Mouse (Mus musculus) right cerebral cortex, postnatal 25 days (tissue): ENCODE measurements around the gene Cdk5r1.
A peak's percentile ranks its signal among the peaks of the same experiment; 100 is the strongest.

Source experiments
- DNase-seq: peaks from one replicate; pipeline ENCODE4 v3.0.0; 2022

Gene Cdk5r1

GRCm38 (mm10) chr11:80504519-80505385 lies 27.9 kb downstream of the Cdk5r1 start:
- no peak for DNase-seq

DNA sequence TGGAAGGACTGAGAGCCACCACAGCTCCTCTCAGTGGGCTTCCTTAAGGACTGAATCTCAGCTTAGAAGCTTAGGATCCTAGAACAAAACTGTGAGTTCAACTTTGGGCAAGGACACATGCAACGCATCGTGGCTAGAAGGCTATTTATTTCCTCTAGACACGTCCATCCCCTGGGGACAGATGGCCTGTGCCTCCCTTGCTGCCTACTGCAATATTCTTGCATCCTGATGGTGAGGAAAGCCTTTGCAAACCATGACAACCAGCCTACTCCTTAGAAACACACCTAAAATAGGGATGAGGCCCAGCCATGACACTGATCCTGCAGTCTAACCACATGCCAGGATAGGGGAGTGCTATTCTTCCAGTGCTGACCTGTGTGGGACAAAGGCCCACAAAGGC lies 28.8 kb downstream of the Cdk5r1 start:
- peak; percentile 59 for DNase-seq

DNA sequence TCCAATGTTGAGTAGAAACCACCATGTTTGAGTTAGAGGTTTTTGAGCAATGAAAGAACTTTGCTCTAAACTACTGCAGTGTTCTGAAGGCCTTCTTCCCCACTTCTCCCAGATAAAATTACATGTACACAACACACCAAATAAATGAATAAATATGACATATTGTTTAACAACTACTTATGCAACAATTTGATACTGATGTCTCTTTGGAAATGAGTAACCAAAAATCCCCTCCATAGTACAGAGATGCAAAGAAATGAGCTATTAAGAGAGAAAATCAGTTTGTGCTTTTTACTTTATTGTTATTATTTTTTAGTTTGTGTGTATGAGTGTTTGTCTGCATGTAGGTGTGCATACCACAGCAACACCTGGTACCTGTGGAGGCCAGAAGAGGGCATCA lies 29.7 kb downstream of the Cdk5r1 start:
- DNase-seq: no peak

GRCm38 (mm10) chr11:80507791-80508190 lies 31.0 kb downstream of the Cdk5r1 start:
- no peak for DNase-seq

DNA sequence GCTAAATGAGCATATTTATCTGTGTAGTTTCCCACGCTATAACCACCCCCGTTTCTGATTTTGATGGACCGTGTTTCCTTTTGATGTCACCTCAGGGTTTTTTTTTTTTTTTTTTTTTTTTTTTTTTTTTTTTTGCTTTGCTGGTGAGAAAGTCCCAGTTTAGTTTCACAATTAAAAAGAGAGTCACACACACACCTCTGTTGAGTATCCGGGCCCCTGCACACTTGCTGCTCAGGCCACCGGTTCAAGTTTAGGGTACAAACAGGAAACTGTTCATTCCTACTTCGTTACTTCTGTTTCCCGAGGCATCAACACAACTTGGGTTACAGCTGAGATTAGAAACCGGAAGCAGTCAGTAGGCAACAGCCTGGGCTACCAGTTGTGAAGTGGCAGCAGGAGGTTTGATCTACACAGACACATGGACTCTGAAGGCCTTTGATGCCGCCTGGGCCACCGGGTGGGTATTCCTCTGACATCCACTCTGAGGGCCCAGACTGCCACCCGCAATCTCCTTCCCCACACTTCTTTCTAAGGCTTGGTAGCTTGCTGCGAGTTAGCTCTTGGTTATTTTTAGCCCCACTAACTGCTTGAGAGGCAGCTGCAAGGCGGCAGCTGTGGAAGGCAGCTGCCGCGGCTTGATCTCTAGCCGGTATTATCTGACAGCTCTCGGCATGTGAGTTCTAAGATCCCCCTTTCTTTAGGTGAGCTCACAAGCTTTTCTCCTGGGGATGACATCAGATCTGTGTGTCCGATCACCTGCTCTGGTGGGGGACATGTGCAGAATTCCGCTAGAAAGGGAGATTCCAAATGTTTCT lies 31.7 kb downstream of the Cdk5r1 start:
- no peak for DNase-seq

DNA sequence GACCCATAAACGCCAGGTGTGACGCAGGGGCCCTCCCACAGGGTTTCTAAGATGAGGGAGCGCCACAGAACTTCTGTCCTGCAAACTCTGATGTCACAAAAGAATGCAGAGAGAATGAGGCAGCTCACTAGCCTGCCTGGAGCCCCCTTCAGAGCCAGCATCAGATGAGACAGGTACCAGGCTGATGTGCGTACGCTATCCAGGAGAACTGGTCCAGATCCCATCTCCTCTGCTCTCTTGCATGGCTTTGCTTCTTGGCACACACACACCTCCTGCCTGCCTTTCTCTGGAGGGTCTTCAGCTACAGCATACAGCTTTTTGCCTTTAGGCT lies 32.3 kb downstream of the Cdk5r1 start:
- no peak for DNase-seq

- DNase-seq: no peak
Observed at GRCm38 (mm10) chr11:80510124-80510523, 33.3 kb downstream of the Cdk5r1 start.

- no peak for DNase-seq
Observed at GRCm38 (mm10) chr11:80512313-80513056, 35.7 kb downstream of the Cdk5r1 start.

DNA sequence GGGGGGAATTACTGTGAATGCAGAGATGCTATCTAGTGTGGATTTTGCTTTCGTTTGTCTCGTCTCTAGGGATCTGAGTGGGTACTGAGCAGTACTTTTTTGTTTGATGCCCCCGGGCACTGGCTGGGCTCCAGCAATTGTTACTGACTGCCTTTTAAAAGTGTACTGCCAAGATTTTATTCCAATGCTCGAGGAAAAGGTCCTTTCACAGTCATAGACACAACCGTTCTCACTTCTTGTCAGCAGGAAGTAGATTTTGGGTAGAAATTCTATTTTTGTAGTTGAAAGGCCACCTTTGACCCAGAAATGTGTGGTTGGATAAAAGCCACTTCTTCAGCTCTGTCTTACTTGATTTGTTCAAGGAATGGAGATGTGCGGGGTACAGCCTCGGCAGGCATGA lies 37.0 kb downstream of the Cdk5r1 start:
- DNase-seq: no peak

DNA sequence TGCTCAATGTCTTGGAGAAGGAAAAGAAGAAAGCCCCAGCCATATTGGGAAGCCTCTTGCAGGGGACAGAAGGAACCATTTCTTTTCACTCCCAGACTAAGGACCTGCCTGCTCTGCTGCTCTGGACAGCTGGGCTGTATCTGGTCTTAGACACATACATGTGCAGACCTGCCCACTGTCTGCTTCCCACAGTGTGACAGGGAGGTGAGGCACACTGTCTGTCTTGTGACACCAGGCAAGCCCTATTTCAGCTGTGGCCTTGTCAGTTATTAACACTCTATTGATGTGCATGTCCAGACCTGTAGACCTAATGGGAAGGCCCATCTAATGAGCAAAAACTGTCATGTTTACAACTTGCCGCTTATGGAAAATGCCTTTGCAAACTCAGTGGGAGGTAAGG lies 38.5 kb downstream of the Cdk5r1 start:
- DNase-seq: no peak

- no peak for DNase-seq
Observed at GRCm38 (mm10) chr11:80515895-80516294, 39.1 kb downstream of the Cdk5r1 start.

GRCm38 (mm10) chr11:80518421-80519367 lies 41.9 kb downstream of the Cdk5r1 start:
- peak; percentile 56 for DNase-seq

GRCm38 (mm10) chr11:80521148-80521547 lies 44.3 kb downstream of the Cdk5r1 start:
- no peak for DNase-seq

DNA sequence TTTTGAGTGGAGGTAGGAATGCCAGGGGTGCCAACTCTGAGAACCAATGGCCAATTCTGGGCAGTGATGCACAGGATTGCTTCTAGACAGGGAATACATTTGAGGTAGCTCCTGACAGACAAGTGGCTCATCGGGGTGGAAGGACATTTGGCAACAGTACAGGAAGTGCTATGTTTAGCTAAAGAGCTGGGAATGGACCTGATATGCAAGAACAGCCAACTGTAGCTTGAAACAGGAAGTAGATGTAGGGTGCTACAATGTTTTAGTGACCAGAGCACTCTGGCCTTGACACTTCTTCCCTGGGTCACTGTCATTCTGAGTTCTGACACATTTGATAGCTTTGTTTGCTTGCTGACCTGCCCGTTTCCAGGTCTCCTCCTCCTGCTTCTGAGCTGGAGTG lies 46.0 kb downstream of the Cdk5r1 start:
- no peak for DNase-seq

GRCm38 (mm10) chr11:80523410-80523809 lies 46.6 kb downstream of the Cdk5r1 start:
- no peak for DNase-seq

DNA sequence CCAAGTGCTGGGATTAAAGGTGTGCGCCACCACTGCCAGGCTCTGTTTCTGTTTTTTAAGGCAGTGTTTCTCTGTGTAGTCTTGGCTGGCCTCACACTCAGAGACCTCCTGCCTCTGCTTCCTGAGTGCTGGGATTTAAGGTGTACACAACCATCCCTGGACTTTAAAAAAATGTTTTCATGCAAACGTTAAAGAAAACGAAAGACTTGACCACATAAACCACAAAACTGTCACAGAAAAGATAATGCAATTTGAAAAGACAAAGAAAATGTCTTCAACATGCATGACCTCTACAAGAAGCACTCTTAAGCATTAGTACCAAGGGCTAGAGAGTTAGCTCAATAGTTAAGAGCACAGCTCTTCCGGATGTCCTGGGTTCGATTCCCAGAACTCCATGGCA lies 47.4 kb downstream of the Cdk5r1 start:
- DNase-seq: no peak

DNA sequence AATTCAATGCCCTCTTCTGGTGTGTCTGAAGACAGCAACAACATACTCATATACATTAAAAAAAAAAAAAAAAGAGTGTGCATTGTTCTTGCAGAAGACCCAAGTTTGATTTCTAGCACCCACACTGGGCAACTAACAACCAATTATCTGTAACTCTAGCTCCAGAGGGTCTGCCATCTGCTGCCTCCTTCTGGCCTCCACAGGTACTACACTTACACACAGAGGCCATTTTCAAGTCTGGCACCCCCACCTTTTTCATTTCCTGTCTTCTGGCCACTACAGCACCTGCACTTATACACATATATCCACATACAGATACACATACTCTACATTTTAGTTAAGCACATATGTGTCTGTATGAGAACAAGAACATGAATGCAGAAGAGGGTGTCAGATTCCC lies 50.9 kb downstream of the Cdk5r1 start:
- no peak for DNase-seq

- DNase-seq: no peak
Observed at GRCm38 (mm10) chr11:80529149-80529548, 52.3 kb downstream of the Cdk5r1 start.
